Mouse (Mus musculus): ENCODE measurements around the gene Cd70.

DNA sequence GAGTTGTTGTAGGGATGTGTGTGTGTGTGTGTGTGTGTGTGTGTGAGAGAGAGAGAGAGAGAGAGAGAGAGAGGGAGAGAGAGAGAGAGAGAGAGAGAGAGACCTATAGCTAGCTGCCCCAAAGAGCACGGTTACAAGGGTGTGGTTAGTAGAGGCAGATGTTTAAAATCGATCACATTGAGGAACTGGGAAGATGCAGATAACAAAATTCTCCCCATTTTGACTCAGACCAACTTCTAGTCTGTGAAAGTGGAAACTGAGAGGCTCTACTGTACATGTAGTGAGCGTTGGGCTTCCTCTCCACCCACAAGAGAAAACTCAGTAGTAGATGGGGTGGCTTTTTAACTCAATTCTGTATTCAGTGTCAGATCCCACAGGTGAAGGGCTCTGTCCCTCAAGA, 9.9 kb downstream of the Cd70 start:
- TF ChIP-seq POLR2A (IDR thresholded peaks at IDR 0.05; ENCODE audit: extremely low read depth, insufficient read depth, low read length), result no peak
- no peak for TF ChIP-seq CTCF (IDR thresholded peaks at IDR 0.05; ENCODE audit: low read depth, low read length)
